Mouse (Mus musculus) lung, postnatal 0 days (tissue): ENCODE results near the gene Shld2.

Experiments used
- CTCF ChIP-seq: IDR thresholded peaks from 2 replicates; pipeline ENCODE4 v1.5.1; 2016; ENCODE audit warnings: antibody characterized with exemption, mild to moderate bottlenecking
- EP300 ChIP-seq: IDR thresholded peaks from 2 replicates; pipeline ENCODE4 v1.6.1; 2016; ENCODE audit warnings: antibody characterized with exemption, mild to moderate bottlenecking, control low read depth

DNA sequence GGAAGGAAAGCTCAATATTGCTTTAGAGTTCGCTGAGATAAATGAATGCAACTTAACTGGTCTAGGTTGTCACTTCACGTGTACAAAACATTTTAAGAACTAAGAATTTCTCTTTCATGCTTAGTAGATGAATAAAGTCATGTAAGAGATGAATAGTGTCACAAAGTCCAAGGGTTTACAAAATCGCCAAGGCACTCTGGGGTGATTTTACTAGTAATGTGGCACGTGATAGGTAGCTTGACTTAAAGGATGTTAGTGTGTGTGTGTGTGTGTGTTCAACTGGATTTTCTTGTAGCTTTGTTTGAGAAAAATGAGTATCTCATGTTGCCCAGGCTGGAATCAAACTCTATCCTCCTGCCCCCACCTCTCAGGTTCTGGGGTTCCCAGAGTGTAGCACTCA is 1.0 kb downstream of the Shld2 start:
- no peak for TF ChIP-seq CTCF
- TF ChIP-seq EP300 = no peak
